Comparison of ENCODE assay signal across 8 mouse cellular contexts in the genomic region with DNA sequence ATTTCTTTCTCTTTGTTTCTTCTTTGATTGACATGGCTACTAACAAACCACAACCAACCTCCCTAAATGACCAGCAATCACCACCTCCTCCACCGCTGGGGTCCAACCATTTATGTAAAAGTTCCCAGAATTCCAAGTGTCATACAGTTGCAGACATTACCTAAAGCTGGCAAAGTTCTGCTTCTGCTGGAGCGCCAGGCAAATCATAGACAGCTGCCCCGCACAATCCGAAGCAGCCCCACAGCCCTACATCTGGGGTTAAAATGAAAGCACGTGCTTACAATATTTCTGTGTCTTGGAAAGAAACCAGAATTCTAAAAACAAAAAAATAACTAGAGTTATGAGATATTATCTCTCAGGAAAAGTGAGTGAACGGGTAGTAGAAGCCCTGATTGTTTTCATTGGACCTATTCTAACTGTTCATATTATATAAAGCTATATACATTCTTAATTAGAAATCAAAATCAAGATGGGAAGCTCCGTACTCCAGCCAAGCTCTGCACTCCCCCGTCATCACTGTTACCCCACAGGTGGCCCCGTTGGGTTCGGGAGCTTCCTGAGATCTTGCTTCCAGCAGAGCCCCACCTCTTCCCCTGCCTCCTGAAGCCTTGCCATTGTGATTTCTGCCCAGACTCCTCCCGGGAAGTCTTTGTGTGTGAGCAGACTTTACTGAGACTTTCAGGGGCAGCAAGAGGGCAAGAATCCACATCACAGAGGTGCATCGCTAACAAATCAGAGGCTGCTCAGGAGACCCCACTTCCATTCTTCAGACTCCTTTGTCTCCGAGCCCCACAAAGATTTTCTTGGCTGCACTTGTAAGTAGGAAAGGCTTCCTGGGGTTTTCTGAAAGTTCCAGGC. TPM values are rescaled to one million over a fixed set of nuclear protein-coding genes. Genes with fewer than 3 reads are reported as not detected.
A peak's percentile ranks its signal among the peaks of the same experiment; 100 is the strongest.
DNase-seq lines count a peak whose midpoint lies in the region.

No protein-coding gene starts in this region.

- peak; percentile 2 for DNase-seq in gastrocnemius, adult 18-20 months (ENCODE audit: low spot score)
- no peak for DNase-seq in gastrocnemius, adult 8-10 months (ENCODE audit: low spot score in 2 of 2)
- peak; percentile 17 for DNase-seq in heart, adult 8-10 months (ENCODE audit: low spot score)
- DNase-seq in kidney, adult 18-20 months, result peak; percentile 6
- peak; percentile 17 for DNase-seq in mesoderm, embryonic 11.5 days (ENCODE audit: low read depth, low spot score)
- DNase-seq in left cerebral cortex, postnatal 25 days (ENCODE audit: low spot score in 2 of 2), result no peak
- no peak for DNase-seq in frontal cortex, postnatal 14 days (ENCODE audit: low spot score in 2 of 2)
- no peak for DNase-seq in right cerebral cortex, postnatal 10 days (ENCODE audit: low spot score in 2 of 2)

- intact Hi-C loops in left cerebral cortex, postnatal 25 days (cut with DNase I), result no loop called here

RNA-seq across cellular contexts. Expression of a gene that starts 6.3 kb away (rescaled TPM):
- total RNA-seq in gastrocnemius, adult 18-20 months (2021), result not detected
- total RNA-seq in gastrocnemius, adult 8-10 months (2022), result not detected
- total RNA-seq in heart, adult 8-10 months (2022), result not detected
- total RNA-seq in left cerebral cortex, postnatal 25 days (2021), result not detected

Comparison
In these comparisons a context has a peak if more than half of its experiments do, and no peak if none do; other contexts are left out.
1. DNase-seq: peak in gastrocnemius, adult 18-20 months (single experiment), heart, adult 8-10 months (single experiment), kidney, adult 18-20 months (single experiment) and mesoderm, embryonic 11.5 days (single experiment); none in gastrocnemius, adult 8-10 months (0 of 2), left cerebral cortex, postnatal 25 days (0 of 2), frontal cortex, postnatal 14 days (0 of 2) and right cerebral cortex, postnatal 10 days (0 of 2).